Mouse (Mus musculus): Measurements from ENCODE around the gene Chga. TPM values are rescaled to one million over a fixed set of nuclear protein-coding genes. Genes with fewer than 3 reads are reported as not detected.

Chga gene
- polyA plus RNA-seq, 1 experiment from 2014 or later = 92.7 TPM

GRCm38 (mm10) chr12:102519929-102520720 lies 34.6 kb upstream of the Chga start:
- Histone ChIP-seq H3K9me3 (ENCODE audit: control insufficient read depth, low read length) (no peaks in the 10 kb centered on the region), H3K27me3 (ENCODE audit: control insufficient read depth, insufficient read depth, low read length) (no peaks in the 10 kb centered on the region), H3K4me3 (replicated peaks; ENCODE audit: low read depth, low read length) (no peak overlapping the region), H3K36me3 (ENCODE audit: control insufficient read depth, insufficient read depth, low read length) (no peaks in the 10 kb centered on the region), H3K9ac (replicated peaks; ENCODE audit: low read length) (no peak overlapping the region), H3K4me2 (ENCODE audit: low read length) (no peak overlapping the region), H3K4me1 (ENCODE audit: control insufficient read depth, insufficient read depth, low read length) (no peaks in the 10 kb centered on the region), H3K27ac (replicated peaks; ENCODE audit: low read depth, low read length) (no peak overlapping the region)
- WGBS = 86% methylated on average over 12 of the region's 12 CpGs
- DNase-seq = no peak
- no peak for ATAC-seq (ENCODE audit: low FRiP score, low TSS enrichment)

GRCm38 (mm10) chr12:102521777-102522319 lies 32.9 kb upstream of the Chga start:
- H3K4me3 ChIP-seq (replicated peaks; ENCODE audit: low read depth, low read length) = no peak overlapping the region
- H3K27ac ChIP-seq (replicated peaks; ENCODE audit: low read depth, low read length) = no peak overlapping the region
- H3K9me3 ChIP-seq (ENCODE audit: control insufficient read depth, low read length) = no peaks in the 10 kb centered on the region
- H3K36me3 ChIP-seq (ENCODE audit: control insufficient read depth, insufficient read depth, low read length) = no peaks in the 10 kb centered on the region
- H3K4me1 ChIP-seq (ENCODE audit: control insufficient read depth, insufficient read depth, low read length) = no peaks in the 10 kb centered on the region
- H3K27me3 ChIP-seq (ENCODE audit: control insufficient read depth, insufficient read depth, low read length) = no peaks in the 10 kb centered on the region
- H3K4me2 ChIP-seq (ENCODE audit: low read length) = no peak overlapping the region
- WGBS = 41% methylated on average over 13 of the region's 13 CpGs
- H3K9ac ChIP-seq (replicated peaks; ENCODE audit: low read length) = no peak overlapping the region
- no peak for ATAC-seq (ENCODE audit: low FRiP score, low TSS enrichment)
- peak; percentile 55 for DNase-seq

- Histone ChIP-seq H3K4me3 (replicated peaks; ENCODE audit: low read depth, low read length) (no peak overlapping the region), H3K27ac (replicated peaks; ENCODE audit: low read depth, low read length) (no peak overlapping the region), H3K4me2 (ENCODE audit: low read length) (no peak overlapping the region), H3K9me3 (ENCODE audit: control insufficient read depth, low read length) (no peaks in the 10 kb centered on the region), H3K4me1 (ENCODE audit: control insufficient read depth, insufficient read depth, low read length) (no peaks in the 10 kb centered on the region), H3K27me3 (ENCODE audit: control insufficient read depth, insufficient read depth, low read length) (no peaks in the 10 kb centered on the region), H3K9ac (replicated peaks; ENCODE audit: low read length) (no peak overlapping the region), H3K36me3 (ENCODE audit: control insufficient read depth, insufficient read depth, low read length) (no peaks in the 10 kb centered on the region)
- ATAC-seq (ENCODE audit: low FRiP score, low TSS enrichment) (no peak), DNase-seq (no peak)
- 68% methylated on average over 3 of the region's 3 CpGs for WGBS
These were observed 30.6 kb upstream of the Chga start for GRCm38 (mm10) chr12:102524216-102524615.

DNA sequence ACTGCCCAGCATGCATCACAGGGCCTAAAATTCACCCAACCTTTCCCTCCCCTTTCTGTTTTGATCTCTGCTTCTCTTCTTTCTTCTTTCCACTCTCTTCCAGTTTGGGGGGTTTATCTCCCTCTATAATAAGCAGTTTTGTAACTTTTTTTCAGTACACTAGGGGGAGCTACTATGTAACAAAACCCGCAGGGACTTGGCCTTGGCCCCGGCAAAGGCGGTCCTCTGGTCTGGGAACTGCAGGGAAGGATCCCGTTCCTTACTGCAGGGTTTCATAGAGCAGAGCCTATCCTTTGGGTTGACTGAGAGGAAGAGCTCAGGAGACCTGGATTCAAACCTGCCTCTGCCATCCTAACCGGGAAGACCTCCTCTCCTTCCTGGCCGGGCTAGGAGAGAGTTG lies 30.0 kb upstream of the Chga start:
- Histone ChIP-seq H3K4me3 (replicated peaks; ENCODE audit: low read depth, low read length) (no peak overlapping the region), H3K36me3 (ENCODE audit: control insufficient read depth, insufficient read depth, low read length) (no peaks in the 10 kb centered on the region), H3K4me2 (ENCODE audit: low read length) (no peak overlapping the region), H3K9me3 (ENCODE audit: control insufficient read depth, low read length) (no peaks in the 10 kb centered on the region), H3K9ac (replicated peaks; ENCODE audit: low read length) (no peak overlapping the region), H3K27me3 (ENCODE audit: control insufficient read depth, insufficient read depth, low read length) (no peaks in the 10 kb centered on the region), H3K4me1 (ENCODE audit: control insufficient read depth, insufficient read depth, low read length) (no peaks in the 10 kb centered on the region), H3K27ac (replicated peaks; ENCODE audit: low read depth, low read length) (no peak overlapping the region)
- DNase-seq = peak; percentile 70
- 23% methylated on average over 6 of the region's 6 CpGs for WGBS
- ATAC-seq (ENCODE audit: low FRiP score, low TSS enrichment) = no peak

GRCm38 (mm10) chr12:102527989-102528388 lies 26.8 kb upstream of the Chga start:
- H3K4me1 ChIP-seq (ENCODE audit: control insufficient read depth, insufficient read depth, low read length) = no peaks in the 10 kb centered on the region
- no peaks in the 10 kb centered on the region for H3K9me3 ChIP-seq (ENCODE audit: control insufficient read depth, low read length)
- no peak overlapping the region for H3K27ac ChIP-seq (replicated peaks; ENCODE audit: low read depth, low read length)
- ATAC-seq (ENCODE audit: low FRiP score, low TSS enrichment) (no peak), DNase-seq (no peak)
- 63% methylated on average over 5 of the region's 5 CpGs for WGBS
- H3K4me3 ChIP-seq (replicated peaks; ENCODE audit: low read depth, low read length) = no peak overlapping the region
- H3K27me3 ChIP-seq (ENCODE audit: control insufficient read depth, insufficient read depth, low read length) = no peaks in the 10 kb centered on the region
- no peak overlapping the region for H3K9ac ChIP-seq (replicated peaks; ENCODE audit: low read length)
- no peak overlapping the region for H3K4me2 ChIP-seq (ENCODE audit: low read length)
- no peaks in the 10 kb centered on the region for H3K36me3 ChIP-seq (ENCODE audit: control insufficient read depth, insufficient read depth, low read length)

GRCm38 (mm10) chr12:102535796-102536195 lies 19.0 kb upstream of the Chga start:
- Histone ChIP-seq H3K36me3 (ENCODE audit: control insufficient read depth, insufficient read depth, low read length) (no peaks in the 10 kb centered on the region), H3K4me1 (ENCODE audit: control insufficient read depth, insufficient read depth, low read length) (no peaks in the 10 kb centered on the region), H3K27me3 (ENCODE audit: control insufficient read depth, insufficient read depth, low read length) (no peaks in the 10 kb centered on the region), H3K27ac (replicated peaks; ENCODE audit: low read depth, low read length) (no peak overlapping the region), H3K9ac (replicated peaks; ENCODE audit: low read length) (no peak overlapping the region), H3K9me3 (ENCODE audit: control insufficient read depth, low read length) (no peaks in the 10 kb centered on the region), H3K4me3 (replicated peaks; ENCODE audit: low read depth, low read length) (no peak overlapping the region), H3K4me2 (ENCODE audit: low read length) (no peak overlapping the region)
- ATAC-seq (ENCODE audit: low FRiP score, low TSS enrichment) (no peak), DNase-seq (peak; percentile 42)
- WGBS = 31% methylated on average over 1 of the region's 1 CpGs

- WGBS = 84% methylated on average over 8 of the region's 8 CpGs
These were observed 14.5 kb upstream of the Chga start for GRCm38 (mm10) chr12:102540278-102540677.

GRCm38 (mm10) chr12:102541168-102541567 lies 13.6 kb upstream of the Chga start:
- WGBS = 96% methylated on average over 7 of the region's 7 CpGs
- ATAC-seq (ENCODE audit: low FRiP score, low TSS enrichment) = no peak

More at GRCm38 (mm10) chr12:102540278-102540677, 14.5 kb upstream of the Chga start:
- H3K4me3 ChIP-seq (replicated peaks; ENCODE audit: low read depth, low read length) = no peak overlapping the region
- DNase-seq (no peak), ATAC-seq (ENCODE audit: low FRiP score, low TSS enrichment) (no peak)
- no peaks in the 10 kb centered on the region for H3K27me3 ChIP-seq (ENCODE audit: control insufficient read depth, insufficient read depth, low read length)
- no peak overlapping the region for H3K27ac ChIP-seq (replicated peaks; ENCODE audit: low read depth, low read length)
- no peaks in the 10 kb centered on the region for H3K4me1 ChIP-seq (ENCODE audit: control insufficient read depth, insufficient read depth, low read length)
- no peak overlapping the region for H3K9ac ChIP-seq (replicated peaks; ENCODE audit: low read length)
- H3K9me3 ChIP-seq (ENCODE audit: control insufficient read depth, low read length) = no peaks in the 10 kb centered on the region
- no peaks in the 10 kb centered on the region for H3K36me3 ChIP-seq (ENCODE audit: control insufficient read depth, insufficient read depth, low read length)
- no peak overlapping the region for H3K4me2 ChIP-seq (ENCODE audit: low read length)

DNA sequence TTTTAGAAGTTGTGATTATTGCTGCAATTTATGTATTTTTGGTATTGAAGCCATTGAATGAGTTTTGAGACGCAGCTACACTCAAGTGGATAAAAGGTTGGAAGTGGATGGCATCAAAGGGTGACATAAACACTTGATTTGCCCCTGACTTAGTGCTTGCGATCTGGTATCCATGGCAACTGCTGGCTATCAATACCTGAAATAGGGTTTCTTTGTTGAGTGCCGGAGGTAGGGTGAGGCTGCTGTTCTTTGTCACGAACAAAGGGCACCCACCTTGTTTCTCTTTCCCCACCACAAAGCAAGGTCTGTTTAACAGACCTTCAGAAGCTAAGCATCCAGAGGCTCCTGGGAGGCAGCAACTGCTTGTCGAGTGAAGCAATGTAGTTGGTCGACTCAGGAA lies 9.6 kb upstream of the Chga start:
- H3K4me3 ChIP-seq (replicated peaks; ENCODE audit: low read depth, low read length) = no peak overlapping the region
- no peaks in the 10 kb centered on the region for H3K27me3 ChIP-seq (ENCODE audit: control insufficient read depth, insufficient read depth, low read length)
- no peak for ATAC-seq (ENCODE audit: low FRiP score, low TSS enrichment)
- no peak overlapping the region for H3K9ac ChIP-seq (replicated peaks; ENCODE audit: low read length)
- H3K27ac ChIP-seq (replicated peaks; ENCODE audit: low read depth, low read length) = peak overlapping the region; percentile 50; the same call in 1 of the 2 replicates
- no peaks in the 10 kb centered on the region for H3K36me3 ChIP-seq (ENCODE audit: control insufficient read depth, insufficient read depth, low read length)
- WGBS = 59% methylated on average over 6 of the region's 6 CpGs
- DNase-seq = peak; percentile 52
- H3K4me2 ChIP-seq (ENCODE audit: low read length) = no peak overlapping the region
- H3K4me1 ChIP-seq (ENCODE audit: control insufficient read depth, insufficient read depth, low read length) = no peaks in the 10 kb centered on the region
- no peaks in the 10 kb centered on the region for H3K9me3 ChIP-seq (ENCODE audit: control insufficient read depth, low read length)

More at GRCm38 (mm10) chr12:102541168-102541567, 13.6 kb upstream of the Chga start:
- H3K9me3 ChIP-seq (ENCODE audit: control insufficient read depth, low read length) = no peaks in the 10 kb centered on the region
- no peak overlapping the region for H3K4me3 ChIP-seq (replicated peaks; ENCODE audit: low read depth, low read length)
- no peak overlapping the region for H3K27ac ChIP-seq (replicated peaks; ENCODE audit: low read depth, low read length)
- no peak overlapping the region for H3K9ac ChIP-seq (replicated peaks; ENCODE audit: low read length)
- no peaks in the 10 kb centered on the region for H3K36me3 ChIP-seq (ENCODE audit: control insufficient read depth, insufficient read depth, low read length)
- no peaks in the 10 kb centered on the region for H3K4me1 ChIP-seq (ENCODE audit: control insufficient read depth, insufficient read depth, low read length)
- H3K4me2 ChIP-seq (ENCODE audit: low read length) = no peak overlapping the region
- no peaks in the 10 kb centered on the region for H3K27me3 ChIP-seq (ENCODE audit: control insufficient read depth, insufficient read depth, low read length)
- DNase-seq = no peak
